Mouse (Mus musculus) monocyte, adult 59 days (primary cell): Measurements from ENCODE around the gene Olfr648. TPM values are rescaled to one million over a fixed set of nuclear protein-coding genes. Genes with fewer than 3 reads are reported as not detected.

Source experiments
- total RNA-seq, 2 experiments: library from RNA; stranded (reverse); gene quantifications; one replicate each; pipeline ENCODE4 v1.2.4; 2023

The Olfr648 gene
- total RNA-seq: not detected

GRCm38 (mm10) chr7:104183292-104183691 lies at the start of gene Olfr648:
Olfr648 (minus strand) TSS chr7:104183392.

GRCm38 (mm10) chr7:104218701-104219569 lies 35.7 kb upstream of the Olfr648 start, which contains the start of gene Trim6:
Trim6 (plus strand) TSS chr7:104218793.

GRCm38 (mm10) chr7:104195885-104196284 lies 12.7 kb upstream of the Olfr648 start, which contains the start of gene Olfr649:
Olfr649 (minus strand) TSS chr7:104195985.

GRCm38 (mm10) chr7:104150456-104150855 lies 32.7 kb downstream of the Olfr648 start, which contains the start of gene Ubqlnl:
Ubqlnl (minus strand) TSS chr7:104150556.

GRCm38 (mm10) chr7:104143179-104143578 lies 40.0 kb downstream of the Olfr648 start, which contains the start of gene Ubqln3:
Ubqln3 (minus strand) TSS chr7:104143279.

GRCm38 (mm10) chr7:104137305-104137704 lies 45.9 kb downstream of the Olfr648 start, which contains the start of gene Olfr643:
Olfr643 (minus strand) TSS chr7:104137405.

GRCm38 (mm10) chr7:104129726-104130125 lies 53.5 kb downstream of the Olfr648 start, which contains the start of gene Ubqln5:
Ubqln5 (minus strand) TSS chr7:104129826.

Other genes with a start within 250 kb of the Olfr648 start
- gene Olfr632, start 249.0 kb downstream of the Olfr648 start, total RNA-seq: not detected
- not detected for gene Olfr633, start 239.0 kb downstream of the Olfr648 start, total RNA-seq
- not detected for gene Olfr635, start 212.2 kb downstream of the Olfr648 start, total RNA-seq
- not detected for gene Olfr638, start 184.6 kb downstream of the Olfr648 start, total RNA-seq
- gene Olfr639, start 166.1 kb downstream of the Olfr648 start, total RNA-seq: under 1 TPM; 0.09 to 0.10 TPM
- gene Olfr640, start 157.8 kb downstream of the Olfr648 start, total RNA-seq: not detected
- gene Olfr641, start 147.9 kb downstream of the Olfr648 start, total RNA-seq: not detected
- not detected for gene Olfr642, start 130.7 kb downstream of the Olfr648 start, total RNA-seq
- gene 4930516K23Rik, start 121.9 kb downstream of the Olfr648 start, total RNA-seq: not detected
- gene Olfr644, start 111.5 kb downstream of the Olfr648 start, total RNA-seq: not detected
- gene Olfr645, start 97.9 kb downstream of the Olfr648 start, total RNA-seq: not detected
- under 1 TPM in 1 of 2 experiments, not detected in 1; 0.15 TPM for gene Olfr646, start 78.5 kb downstream of the Olfr648 start, total RNA-seq
- gene Ubqln5, start 53.6 kb downstream of the Olfr648 start, total RNA-seq: not detected
- gene Olfr643, start 46.0 kb downstream of the Olfr648 start, total RNA-seq: not detected
- not detected for gene Ubqln3, start 40.1 kb downstream of the Olfr648 start, total RNA-seq
- gene Ubqlnl, start 32.8 kb downstream of the Olfr648 start, total RNA-seq: not detected
- gene Olfm5, start 18.6 kb downstream of the Olfr648 start, total RNA-seq: not detected
- not detected for gene Olfr649, start 12.6 kb upstream of the Olfr648 start, total RNA-seq
- under 1 TPM; 0.24 to 0.39 TPM for gene Trim6, start 35.4 kb upstream of the Olfr648 start, total RNA-seq
- gene Trim34a, start 61.1 kb upstream of the Olfr648 start, total RNA-seq: 10 to 100 TPM; 20.9 to 21.9 TPM
- 10 to 100 TPM; 13.3 to 15.3 TPM for gene Trim5, start 104.7 kb upstream of the Olfr648 start, total RNA-seq
- gene Trim12a, start 132.1 kb upstream of the Olfr648 start, total RNA-seq: 10 to 100 TPM; 43.9 to 46.9 TPM
- 1 to 10 TPM; 1.9 to 2.5 TPM for gene Trim34b, start 146.1 kb upstream of the Olfr648 start, total RNA-seq
- 10 to 100 TPM; 27.5 to 28.4 TPM for gene Trim12c, start 170.0 kb upstream of the Olfr648 start, total RNA-seq
- gene Trim30b, start 186.5 kb upstream of the Olfr648 start, total RNA-seq: 10 to 100 TPM in 1 of 2 experiments, 1 to 10 TPM in 1; 9.3 to 11.8 TPM
- gene Trim30c, start 217.4 kb upstream of the Olfr648 start, total RNA-seq: 1 to 10 TPM; 4.3 to 7.5 TPM